Mouse (Mus musculus) myocyte (in vitro differentiated cells): ENCODE data around the gene Eda2r.

ENCODE experiments used
- MYOD1 ChIP-seq, 3 experiments: IDR thresholded peaks; one replicate each; pipeline ENCODE4 v1.6.1; 2011; ENCODE audit warnings: control low read depth in 2 of 3, low read depth in 2 of 3, mild to moderate bottlenecking in 2 of 3, moderate library complexity in 1 of 3; ENCODE audit not compliant: insufficient read length in 2 of 3, control insufficient read depth in 1 of 3
- POLR2A ChIP-seq: IDR thresholded peaks from one replicate; pipeline ENCODE4 v1.6.1; 2011; ENCODE audit warnings: low read depth, mild to moderate bottlenecking, control low read depth, moderate library complexity; ENCODE audit not compliant: insufficient read length
- REST ChIP-seq: IDR thresholded peaks from one replicate; pipeline ENCODE4 v1.6.1; 2011; ENCODE audit warnings: mild to moderate bottlenecking, control low read depth, moderate library complexity; ENCODE audit not compliant: insufficient read depth, insufficient read length
- TCF12 ChIP-seq: IDR thresholded peaks from one replicate; pipeline ENCODE4 v1.6.1; 2011; ENCODE audit warnings: mild to moderate bottlenecking, control low read depth; ENCODE audit not compliant: poor library complexity, insufficient read depth, severe bottlenecking
- USF1 ChIP-seq: IDR thresholded peaks from one replicate; pipeline ENCODE4 v1.6.1; 2011; ENCODE audit warnings: low read depth, mild to moderate bottlenecking, control low read depth, moderate library complexity

DNA sequence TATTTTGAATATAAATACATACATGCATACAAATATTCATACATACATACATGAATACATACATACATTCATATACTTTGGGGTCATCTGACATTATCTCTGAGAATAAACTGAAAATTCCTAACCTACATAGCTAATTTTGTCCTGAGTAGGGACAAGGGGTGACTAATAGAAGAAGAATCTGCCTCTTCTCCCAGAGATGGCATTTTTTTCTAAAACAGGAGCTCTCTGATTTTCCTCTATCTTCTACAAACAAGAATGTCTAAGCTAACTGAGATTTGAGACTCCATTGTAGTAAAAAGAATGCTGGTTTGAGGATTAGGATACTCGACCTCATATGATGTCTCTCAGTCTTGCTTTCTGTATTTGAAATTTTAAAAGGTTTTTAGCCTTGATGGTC lies 1.1 kb upstream of the Eda2r start:
- TF ChIP-seq POLR2A: no peak
- TF ChIP-seq MYOD1 (IDR thresholded peaks at IDR 0.05; ENCODE audit: control insufficient read depth in 1 of 3, insufficient read length in 2 of 3, low read depth in 2 of 3): no peak
- TF ChIP-seq REST: no peak
- no peak for TF ChIP-seq USF1
- no peak for TF ChIP-seq TCF12
